Mouse (Mus musculus) ES-E14 (cell line): Measurements from ENCODE around the gene Zfp719. TPM values are rescaled to one million over a fixed set of nuclear protein-coding genes. Genes with fewer than 3 reads are reported as not detected.

Source experiments
- DNase-seq: peaks from one replicate; pipeline ENCODE4 v3.0.0-alpha.2; 2013; ENCODE audit warnings: low read depth, low spot score
- H3K27ac ChIP-seq: 2 replicates; pipeline ENCODE4 v1.5.1; 2012; ENCODE audit warnings: low read depth, mild to moderate bottlenecking, low read length, moderate library complexity, mixed read lengths; ENCODE audit not compliant: poor library complexity, insufficient read depth, severe bottlenecking
- H3K36me3 ChIP-seq: 2 replicates; pipeline ENCODE4 v1.6.1; 2012; ENCODE audit warnings: mild to moderate bottlenecking, low read length, moderate library complexity, mixed read lengths; ENCODE audit not compliant: control insufficient read depth, poor library complexity, insufficient read depth, severe bottlenecking
- H3K4me1 ChIP-seq, 2 experiments: fragments of 150-350 bp in 1 of 2; sonication (generic) in 1 of 2; 2 replicates each; pipeline ENCODE4 v1.6.1; 2012; ENCODE audit warnings: low read length in 2 of 2, mild to moderate bottlenecking in 1 of 2, mixed read lengths in 1 of 2; ENCODE audit not compliant: control insufficient read depth in 2 of 2, insufficient read depth in 2 of 2, poor library complexity in 1 of 2
- H3K4me3 ChIP-seq, 2 experiments: fragments of 150-350 bp in 1 of 2; sonication (generic) in 1 of 2; 2 replicates each; pipeline ENCODE4 v1.5.1; 2012; ENCODE audit warnings: low read length in 2 of 2, low read depth in 1 of 2, mild to moderate bottlenecking in 1 of 2, mixed read lengths in 1 of 2; ENCODE audit not compliant: insufficient read depth in 1 of 2, poor library complexity in 1 of 2, severe bottlenecking in 1 of 2
- H3K9ac ChIP-seq: 2 replicates; pipeline ENCODE4 v1.6.1; 2012; ENCODE audit warnings: low read depth, mild to moderate bottlenecking, low read length, mixed read lengths; ENCODE audit not compliant: poor library complexity, insufficient read depth, severe bottlenecking
- H3K9me3 ChIP-seq: fragments of 150-350 bp; sonication (generic); 2 replicates; pipeline ENCODE4 v1.6.1; 2012; ENCODE audit warnings: low read depth, mild to moderate bottlenecking, low read length; ENCODE audit not compliant: control insufficient read depth, insufficient read depth
- CHD2 ChIP-seq: IDR thresholded peaks from 2 replicates; pipeline ENCODE4 v1.6.1; 2014; ENCODE audit warnings: mild to moderate bottlenecking, low read depth, low read length, inconsistent platforms
- HCFC1 ChIP-seq: IDR thresholded peaks from 2 replicates; pipeline ENCODE4 v1.6.1; 2012; ENCODE audit warnings: low read length, inconsistent platforms, borderline replicate concordance; ENCODE audit not compliant: insufficient read depth
- MAFK ChIP-seq: IDR thresholded peaks from 2 replicates; pipeline ENCODE4 v1.6.1; 2014; ENCODE audit warnings: mild to moderate bottlenecking, low read depth, low read length, inconsistent platforms; ENCODE audit not compliant: insufficient read depth
- ZC3H11A ChIP-seq: IDR thresholded peaks from 2 replicates; pipeline ENCODE4 v1.6.1; 2012; ENCODE audit warnings: low read depth, mild to moderate bottlenecking, inconsistent platforms, low read length, borderline replicate concordance
- ZNF384 ChIP-seq: IDR thresholded peaks from 2 replicates; pipeline ENCODE4 v1.6.1; 2012; ENCODE audit warnings: low read depth, low read length, inconsistent platforms
- in situ Hi-C, 2 experiments: fragments of 600-800 bp; cut with MboI; formaldehyde crosslinking; loops; one replicate each; pipeline ENCODE4 v1.15.1; 2025; ENCODE audit warnings: low sequenced_read_pairs in 2 of 2, inconsistent platforms in 1 of 2; ENCODE audit not compliant: unreplicated experiment in 2 of 2
- total RNA-seq: library from RNA; depleted of rRNA; stranded (reverse); fragments of 300-350 nt; gene quantifications from 2 replicates; pipeline ENCODE4 v1.2.3, GENCODE M21; 2012

Zfp719 gene
- total RNA-seq, 1 experiment, result 9.9 TPM

GRCm38 (mm10) chr7:43562651-43563070, 16.7 kb upstream of the Zfp719 start:
- Histone ChIP-seq H3K9me3 (no peaks in the 10 kb centered on the region), H3K36me3 (no peaks in the 10 kb centered on the region), H3K9ac (peak overlapping the region; percentile 67), H3K4me3 (peak overlapping the region; percentile 71 to 73), H3K27ac (no peak overlapping the region), H3K4me1 (no peaks in the 10 kb centered on the region)
- DNase-seq, result no peak
- TF ChIP-seq ZNF384 (no peak), MAFK (no peak), ZC3H11A (no peak), HCFC1 (no peak), CHD2 (no peak)
- in situ Hi-C loops, result no loop called here

DNA sequence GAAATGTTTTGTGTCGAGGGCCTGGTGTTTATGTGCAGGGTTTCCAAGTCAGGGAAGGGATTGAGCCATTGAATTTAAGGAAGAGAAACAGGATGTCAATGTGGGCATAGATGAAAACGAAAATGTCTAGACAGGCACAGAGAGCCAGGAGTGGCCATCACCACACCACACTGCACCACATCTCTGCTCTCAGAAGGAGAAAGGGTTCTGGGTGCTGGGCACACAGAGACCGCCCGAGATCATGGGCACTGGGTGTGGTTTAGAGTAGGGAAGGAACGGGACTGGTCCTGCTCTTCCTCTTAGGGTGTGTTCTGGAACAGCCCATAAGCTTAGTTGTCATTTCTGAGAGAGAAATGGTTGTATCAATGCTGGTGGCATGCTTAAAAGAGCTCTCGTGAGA, 16.1 kb upstream of the Zfp719 start:
- H3K27ac ChIP-seq, result no peak overlapping the region
- TF ChIP-seq ZNF384, result no peak
- no peak for TF ChIP-seq ZC3H11A
- no peak for TF ChIP-seq MAFK
- no peak for TF ChIP-seq CHD2
- TF ChIP-seq HCFC1, result no peak
- H3K36me3 ChIP-seq, result no peaks in the 10 kb centered on the region

DNA sequence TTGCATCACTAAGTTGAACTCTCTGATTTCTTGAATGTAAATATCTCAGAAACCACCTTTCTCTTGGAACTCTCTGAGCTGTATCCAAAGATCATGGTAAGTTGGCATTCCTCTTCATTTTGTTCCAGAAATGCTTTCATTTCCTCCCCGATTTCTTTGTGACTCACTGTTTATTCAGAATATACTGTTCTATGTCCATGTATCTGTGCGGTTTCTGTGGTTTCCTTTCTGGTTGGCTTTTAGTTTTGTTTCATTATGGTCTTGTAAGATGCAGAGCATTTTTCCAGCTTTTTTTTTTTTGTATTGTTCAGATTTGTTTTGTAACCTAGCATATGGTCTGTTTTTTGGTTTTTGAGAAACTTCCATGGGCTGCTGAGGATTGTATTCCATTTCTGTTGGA, 8.2 kb upstream of the Zfp719 start:
- no peak overlapping the region for H3K27ac ChIP-seq
- H3K9ac ChIP-seq, result no peak overlapping the region
- TF ChIP-seq ZNF384 (no peak), CHD2 (no peak), ZC3H11A (no peak)
- DNase-seq, result no peak
- in situ Hi-C loops, result no loop called here
- H3K4me3 ChIP-seq, result no peak overlapping the region
- no peaks in the 10 kb centered on the region for H3K36me3 ChIP-seq
- H3K4me1 ChIP-seq, result no peaks in the 10 kb centered on the region
- peaks cover 12% of the 10 kb centered on the region for H3K9me3 ChIP-seq

More for the DNA sequence above, 16.1 kb upstream of the Zfp719 start:
- Histone ChIP-seq H3K4me3 (no peak overlapping the region), H3K9me3 (no peaks in the 10 kb centered on the region; the same call in 1 of the 2 replicates), H3K9ac (no peak overlapping the region), H3K4me1 (no peaks in the 10 kb centered on the region)
- DNase-seq, result no peak
- in situ Hi-C loops, result no loop called here

DNA sequence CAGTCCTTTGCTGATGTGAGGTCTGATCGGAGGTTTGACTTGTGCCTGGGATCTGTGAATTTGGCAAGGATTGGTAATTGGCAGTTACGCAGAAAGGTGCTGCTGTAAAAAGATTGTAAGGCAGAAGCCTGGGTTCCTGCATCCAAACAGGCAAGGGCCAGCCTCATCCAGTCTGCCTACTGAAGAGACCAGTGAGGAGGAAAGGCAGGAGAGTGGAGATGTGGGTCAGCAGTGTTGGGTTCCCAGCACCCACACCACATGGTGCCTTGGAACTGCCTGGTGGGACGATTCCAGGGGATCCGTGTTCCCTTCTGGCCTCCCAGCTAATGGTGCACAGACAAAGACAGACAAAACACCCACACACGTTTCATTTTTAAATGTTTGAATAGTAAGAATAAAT, 1.1 kb downstream of the Zfp719 start:
- in situ Hi-C loops, result no loop called here
- Histone ChIP-seq H3K36me3 (peaks cover 10% of the 10 kb centered on the region), H3K9ac (peak overlapping the region; percentile 91), H3K4me3 (peak overlapping the region; percentile 83 to 87), H3K9me3 (no peaks in the 10 kb centered on the region), H3K27ac (no peak overlapping the region), H3K4me1 (peaks cover 0 to 3% of the 10 kb centered on the region in 2 experiments; a peak in 2 of 4 replicates)
- DNase-seq, result no peak
- no peak for TF ChIP-seq CHD2
- no peak for TF ChIP-seq ZC3H11A
- TF ChIP-seq MAFK, result no peak
- no peak for TF ChIP-seq HCFC1
- TF ChIP-seq ZNF384, result no peak

- no peak overlapping the region for H3K4me3 ChIP-seq
- H3K4me1 ChIP-seq, result peaks cover 0 to 3% of the 10 kb centered on the region in 2 experiments; a peak in 2 of 4 replicates
- no peaks in the 10 kb centered on the region for H3K9me3 ChIP-seq
- H3K27ac ChIP-seq, result no peak overlapping the region
- TF ChIP-seq CHD2, result no peak
- no peak for TF ChIP-seq ZNF384
- 0 out of 2 replicates have a peak, but pooled peaks have one; percentile 21 for TF ChIP-seq ZC3H11A
- in situ Hi-C loops, result no loop called here
- peak; percentile 27 for DNase-seq
- peaks cover 30% of the 10 kb centered on the region for H3K36me3 ChIP-seq
- no peak overlapping the region for H3K9ac ChIP-seq
These were observed 5.4 kb downstream of the Zfp719 start for GRCm38 (mm10) chr7:43584790-43585189.
